Mouse (Mus musculus) mouse embryonic stem cell (cell line): Measurements from ENCODE around the gene Zkscan7.
"Not testable (repeated sequence)": the region's sequence is repeated elsewhere in the genome, so short reads cannot be mapped to it uniquely, and the experiment has no call there.

Experiments used
- in situ Hi-C, 2 experiments: fragments of 300-500 bp; cut with MboI; formaldehyde crosslinking; loops; 1 replicate in 1 of 2; 3 replicates in 1 of 2; pipeline ENCODE4 v1.14.3; 2019 to 2020; ENCODE audit warnings: low sequenced_read_pairs in 2 of 2, low pct_unique_long_range_greater_than_20kb in 1 of 2, mixed read lengths in 1 of 2; ENCODE audit not compliant: unreplicated experiment in 1 of 2

The Zkscan7 gene

GRCm38 (mm10) chr9:122885385-122885784, at the start of gene Zkscan7:
Gene Zkscan7, plus strand, starts transcription at chr9:122885685.
- in situ Hi-C loops = no loop called here

- in situ Hi-C loops = no loop called here
These were observed 49.4 kb upstream of the Zkscan7 start for GRCm38 (mm10) chr9:122836126-122836525.

GRCm38 (mm10) chr9:122836790-122837189, 48.7 kb upstream of the Zkscan7 start:
- in situ Hi-C loops = no loop called here

DNA sequence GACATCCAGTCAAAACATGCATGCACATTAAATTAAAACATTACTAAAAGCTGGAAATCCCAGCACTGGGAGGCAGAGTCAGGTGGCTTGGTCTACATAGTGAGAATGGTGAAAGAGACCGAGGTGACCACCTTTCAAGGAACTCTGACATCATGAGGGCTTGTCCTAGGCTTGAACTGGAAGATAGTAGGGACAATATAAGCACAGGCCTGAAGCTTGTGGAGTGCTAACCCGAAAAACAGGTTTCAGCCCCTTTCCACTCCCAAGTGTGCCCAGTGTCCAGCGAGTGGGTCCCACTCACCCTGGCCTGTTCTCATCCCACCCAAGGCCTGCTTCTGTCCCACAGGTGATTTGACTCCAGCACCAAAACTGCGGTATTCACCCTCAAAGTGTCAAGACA, 48.3 kb upstream of the Zkscan7 start:
- in situ Hi-C loops = no loop called here

DNA sequence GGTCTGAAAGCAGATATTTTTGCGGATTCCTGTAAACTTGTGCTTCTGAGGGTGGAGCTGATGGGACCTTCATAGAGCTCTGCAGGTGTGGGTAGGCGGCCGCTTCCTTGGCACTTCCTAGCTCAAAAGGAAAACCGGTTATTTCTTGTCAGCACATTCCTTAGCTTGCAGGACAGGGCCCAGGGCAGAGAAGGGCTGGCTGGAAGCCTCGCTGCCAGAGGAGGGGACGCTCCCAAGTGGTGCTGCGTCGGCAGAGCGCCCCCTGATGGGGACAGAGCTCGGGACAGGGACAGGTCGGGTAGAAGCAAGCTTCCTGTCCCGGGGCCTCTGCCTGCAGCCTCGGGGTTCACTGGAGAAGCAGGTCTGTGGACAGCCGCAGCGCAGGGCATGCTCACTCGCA, 47.8 kb upstream of the Zkscan7 start:
- in situ Hi-C loops = no loop called here

DNA sequence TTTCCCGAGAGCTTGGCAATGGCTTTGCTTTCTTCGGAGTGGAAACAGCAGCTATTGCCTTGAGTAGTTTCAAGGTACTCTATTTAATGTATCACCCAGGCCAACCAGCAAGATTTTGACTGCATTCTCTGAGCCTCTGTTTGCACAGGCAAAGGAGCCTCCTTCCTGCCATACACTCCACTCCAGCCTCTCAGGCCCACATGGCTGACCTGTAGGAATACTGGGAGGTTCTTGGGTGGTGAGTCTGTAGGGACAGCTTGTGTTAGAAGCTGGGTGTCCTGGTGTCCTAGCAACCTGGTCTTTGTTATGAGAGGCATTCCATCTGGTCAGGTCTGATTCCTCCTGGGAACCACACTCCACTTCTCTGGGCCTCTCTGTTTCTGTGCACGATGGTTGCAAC, 41.7 kb upstream of the Zkscan7 start, which contains the start of gene Gm35549:
Gene Gm35549 (minus strand): TSS at position 276 of the 400 bp plus-strand sequence.
- in situ Hi-C loops = no loop called here

GRCm38 (mm10) chr9:122845621-122846020, 39.9 kb upstream of the Zkscan7 start:
- in situ Hi-C loops = no loop called here

- in situ Hi-C loops = no loop called here
These were observed 39.3 kb upstream of the Zkscan7 start for GRCm38 (mm10) chr9:122846156-122846555.

- in situ Hi-C loops = not testable (repeated sequence)
These were observed 37.6 kb upstream of the Zkscan7 start for GRCm38 (mm10) chr9:122847811-122848311.

DNA sequence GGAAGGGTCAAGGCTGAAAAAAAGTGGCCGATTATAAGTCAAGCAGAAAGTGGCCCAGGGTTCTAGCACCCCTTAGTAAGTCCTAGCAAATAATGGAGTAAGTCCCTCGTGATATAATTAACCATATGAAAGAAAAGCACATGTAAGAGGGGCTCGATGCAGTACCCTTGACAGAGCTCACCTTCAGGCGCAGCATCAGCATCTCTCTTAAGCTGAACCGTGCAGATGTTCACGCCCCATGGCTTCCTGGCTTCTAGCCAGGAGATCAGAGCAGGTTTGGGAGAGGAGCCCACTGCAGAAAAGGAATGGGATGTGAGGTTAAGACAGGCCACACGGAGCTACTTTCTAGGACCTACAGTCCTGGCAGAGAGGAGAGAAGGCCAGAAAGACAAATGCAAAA, 31.0 kb upstream of the Zkscan7 start:
- in situ Hi-C loops = no loop called here

DNA sequence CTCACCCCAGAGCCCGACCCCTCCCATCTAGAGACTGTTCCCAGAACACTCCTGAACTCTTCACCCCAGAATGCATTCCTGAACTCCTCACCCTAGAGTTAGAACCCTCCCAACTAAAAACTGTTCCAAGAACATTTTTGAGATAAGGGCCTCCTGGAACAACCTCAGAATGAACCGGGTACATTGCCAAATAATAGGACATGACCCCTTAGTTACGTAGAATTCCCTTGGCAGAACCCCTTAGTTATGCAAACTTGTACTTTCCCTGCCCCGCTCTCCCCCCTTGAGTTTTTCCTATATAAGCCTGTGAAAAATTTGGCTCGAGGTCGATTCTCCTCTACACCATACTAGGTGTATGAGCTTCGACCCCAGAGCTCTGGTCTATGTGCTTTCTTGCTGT, 30.3 kb upstream of the Zkscan7 start:
- in situ Hi-C loops = not testable (repeated sequence)

DNA sequence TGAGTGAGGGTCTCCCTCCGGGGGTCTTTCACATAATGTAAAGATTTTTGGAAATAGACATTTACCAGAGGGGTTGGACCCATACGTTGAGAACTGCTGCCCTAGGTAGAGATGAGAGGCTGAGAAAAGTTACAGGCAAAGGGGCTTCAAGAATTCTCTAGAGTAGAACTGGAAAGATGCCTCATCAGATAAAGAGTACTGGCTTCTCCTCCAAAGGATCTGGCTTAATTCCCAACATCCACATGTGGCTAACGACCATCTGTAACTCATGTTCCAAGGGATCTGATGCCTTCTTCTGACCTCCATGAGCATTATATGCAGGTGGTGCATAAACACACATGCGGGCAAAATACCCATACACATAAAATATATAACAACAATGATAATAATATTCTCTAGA, 29.9 kb upstream of the Zkscan7 start:
- in situ Hi-C loops = no loop called here

DNA sequence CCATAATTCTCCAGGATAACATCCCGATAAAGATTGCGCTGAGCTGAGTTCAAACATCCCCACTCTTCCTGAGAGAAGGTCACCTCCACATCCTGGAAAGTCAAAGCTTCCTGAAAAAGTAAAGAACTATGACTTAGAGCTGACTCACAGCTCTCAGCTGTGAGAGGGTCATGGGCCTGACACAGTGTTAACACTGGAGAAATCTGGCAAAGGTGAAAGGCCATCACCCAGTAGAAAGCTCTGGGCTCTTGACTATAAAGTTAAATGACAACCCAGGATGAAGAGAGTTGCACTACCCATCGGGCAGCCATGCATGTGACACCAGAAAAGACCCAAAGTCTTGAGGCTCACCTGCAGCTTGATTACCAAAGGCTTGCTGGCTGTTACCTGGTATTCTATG, 28.8 kb upstream of the Zkscan7 start:
- in situ Hi-C loops = no loop called here

DNA sequence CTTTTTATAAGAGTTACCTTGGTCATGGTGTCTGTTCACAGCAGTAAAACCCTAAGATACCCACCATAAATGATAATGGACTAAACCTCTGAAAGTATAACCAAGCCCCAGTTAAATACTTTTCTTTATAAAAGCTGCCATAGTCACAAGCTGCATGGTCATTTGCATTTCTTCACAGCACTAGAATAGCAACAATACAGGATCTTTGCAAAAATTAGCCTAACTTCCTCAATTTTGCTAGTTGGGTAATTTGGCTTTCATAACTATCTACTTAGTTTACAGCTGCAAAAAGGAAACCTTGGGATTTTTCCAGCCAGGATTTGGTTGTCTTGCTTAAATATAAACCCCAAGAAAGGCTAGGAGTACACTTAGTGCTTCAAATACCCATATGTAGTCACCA, 24.7 kb upstream of the Zkscan7 start:
- in situ Hi-C loops = no loop called here

DNA sequence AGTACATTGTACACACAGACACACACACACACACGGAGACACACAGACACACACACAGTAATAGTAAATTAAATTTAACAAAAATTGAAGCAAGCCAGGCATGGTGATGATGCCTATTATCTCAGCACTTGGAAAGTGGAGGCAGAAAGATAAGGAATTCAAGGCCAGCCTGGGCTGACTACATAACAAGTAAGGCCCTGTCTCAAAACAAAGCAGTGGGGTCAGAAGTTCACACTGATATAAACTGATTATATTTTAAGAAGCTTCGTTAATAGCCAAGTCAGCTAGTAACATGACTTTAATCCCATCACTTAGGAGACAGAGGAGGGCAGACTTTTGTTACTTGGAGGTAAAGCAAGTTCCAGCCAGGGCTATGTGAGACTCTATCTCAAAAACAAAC, 21.8 kb upstream of the Zkscan7 start:
- in situ Hi-C loops = no loop called here

GRCm38 (mm10) chr9:122864848-122865247, 20.6 kb upstream of the Zkscan7 start:
- in situ Hi-C loops = no loop called here

DNA sequence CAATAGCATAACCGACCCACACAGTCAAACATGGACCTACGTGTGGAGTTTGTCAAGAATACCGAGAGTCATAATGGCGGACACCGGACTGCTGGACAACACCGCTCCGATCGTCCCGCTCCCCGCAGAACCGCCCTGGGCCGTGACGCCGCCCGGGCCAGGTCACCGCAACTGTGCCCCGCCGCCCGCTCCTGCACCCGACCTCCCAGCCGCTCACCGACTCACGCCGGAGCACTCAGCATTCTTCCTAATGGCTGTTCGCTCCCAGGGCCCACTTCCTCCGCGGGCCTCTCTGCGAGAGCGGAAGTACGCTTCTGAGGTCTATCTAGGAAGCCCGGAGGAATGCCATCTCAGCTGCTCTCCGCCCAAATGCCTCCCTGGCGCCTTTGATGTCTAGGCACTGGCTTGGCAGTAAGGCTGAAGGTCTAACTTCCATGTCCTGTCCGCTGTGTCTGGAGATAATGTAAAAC, 19.8 kb upstream of the Zkscan7 start, which contains the start of gene Zfp445:
Gene Zfp445 (minus strand): TSS at position 310 of the 470 bp plus-strand sequence.
- in situ Hi-C loops = no loop called here

GRCm38 (mm10) chr9:122866192-122866591, 19.3 kb upstream of the Zkscan7 start:
- in situ Hi-C loops = no loop called here

DNA sequence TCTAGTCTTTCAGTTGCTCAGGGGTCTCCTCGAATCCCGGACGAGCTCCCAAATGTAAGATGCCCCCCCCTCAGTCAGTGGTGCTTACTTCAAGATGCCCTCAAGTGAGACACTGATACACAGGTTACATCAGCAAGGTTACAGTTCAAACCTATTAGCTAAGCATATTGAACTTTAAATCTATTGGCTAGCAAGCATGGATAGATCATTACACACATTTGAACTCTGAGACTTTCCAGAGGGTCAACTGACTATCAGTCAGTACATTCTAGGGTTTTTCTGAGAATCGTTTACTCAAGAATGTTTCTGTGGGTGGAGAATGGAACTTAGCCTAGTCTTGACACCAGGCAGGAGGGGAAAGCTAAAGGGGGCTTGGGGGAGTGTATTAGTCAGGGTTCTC, 12.9 kb upstream of the Zkscan7 start:
- in situ Hi-C loops = no loop called here

DNA sequence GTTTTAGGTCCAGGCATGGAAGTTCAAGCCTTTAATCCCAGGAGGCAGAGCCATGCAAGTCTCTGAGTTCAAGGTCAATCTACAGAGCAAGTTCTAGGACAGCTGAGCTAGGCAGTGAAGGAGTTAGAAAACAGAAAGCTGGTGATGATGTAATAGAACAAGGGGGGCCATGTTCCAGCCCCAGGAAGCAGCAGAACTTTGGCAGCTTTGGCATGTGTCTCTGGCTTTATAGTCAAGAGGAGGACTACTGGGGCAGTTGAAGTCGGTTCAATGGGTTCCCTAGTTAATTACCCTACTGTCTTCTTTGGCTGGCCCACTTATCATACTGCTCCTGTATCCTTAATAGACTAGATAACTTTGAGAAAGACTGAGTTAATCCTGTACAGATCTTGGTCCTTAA, 10.8 kb upstream of the Zkscan7 start:
- in situ Hi-C loops = no loop called here

DNA sequence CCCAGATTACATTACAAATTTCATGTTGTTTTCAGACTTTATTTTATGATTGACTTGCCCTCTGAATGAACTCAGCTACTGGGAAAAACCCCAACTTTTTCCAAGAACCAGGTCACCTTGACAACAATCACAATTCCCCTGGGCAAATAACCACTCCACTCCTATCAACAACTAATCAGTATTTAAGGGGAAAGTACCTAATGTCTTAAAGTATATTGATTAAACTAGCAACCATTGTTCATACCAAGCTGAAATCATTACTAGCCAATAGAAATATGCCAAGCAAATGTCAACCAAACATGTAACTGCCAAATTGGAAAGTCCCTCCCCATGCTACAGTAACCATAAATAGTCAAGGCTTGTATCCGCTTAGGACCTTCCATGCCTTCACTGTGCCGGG, 10.3 kb upstream of the Zkscan7 start:
- in situ Hi-C loops = no loop called here
